ENCODE assay signal across 19 mouse cellular contexts in the genomic region with DNA sequence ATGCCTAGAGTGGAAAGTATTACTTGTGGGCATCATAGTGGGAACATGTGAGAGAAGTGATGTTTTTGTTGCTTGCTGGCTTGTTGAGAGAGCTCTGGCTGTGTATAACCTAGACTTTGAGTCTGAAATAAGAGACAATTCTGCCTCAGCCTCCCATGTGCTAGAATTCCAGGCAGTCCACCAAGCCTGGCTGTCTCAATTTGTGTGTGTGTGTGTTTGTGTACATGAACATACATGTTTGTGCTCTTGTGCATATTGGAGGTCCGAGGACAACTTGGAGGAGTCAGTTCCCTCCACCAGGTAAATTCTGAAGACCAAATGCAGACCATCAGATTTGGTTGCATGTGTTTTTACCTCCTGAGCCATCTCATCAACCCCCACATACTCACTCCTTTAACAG. TPM values are rescaled to one million over a fixed set of nuclear protein-coding genes. Genes with fewer than 3 reads are reported as not detected.
A peak's percentile ranks its signal among the peaks of the same experiment; 100 is the strongest.
DNase-seq lines count a peak whose midpoint lies in the region; ATAC-seq lines count a peak whose summit lies in the region.
"Had no signal": no experiment of that assay in that cellular context is flagged by ENCODE, and none has a peak within 500 bp of the region (broad histone marks: within the 10 kb centered on the region; RNA-seq: fewer than 3 reads in every experiment).

No protein-coding gene starts in this region.

- H3K4me1 ChIP-seq in heart, embryonic 10.5 days: no peaks in the 10 kb centered on the region
- no peaks in the 10 kb centered on the region for H3K4me1 ChIP-seq in midbrain, embryonic 11.5 days (ENCODE audit: control insufficient read depth, insufficient read depth, low read length)
- H3K4me1 ChIP-seq in midbrain, embryonic 16.5 days (ENCODE audit: control insufficient read depth, insufficient read depth, low read length): 0 out of 2 replicates have a peak, but pooled peaks cover 2% of the 10 kb centered on the region

- no peak for ATAC-seq in midbrain, embryonic 11.5 days (ENCODE audit: low FRiP score)
- ATAC-seq in midbrain, embryonic 16.5 days: no peak
- ATAC-seq: activated CD4-positive, CD25-positive, alpha-beta regulatory T cell, adult 4 months; CD4-positive, CD25-positive, alpha-beta regulatory T cell, adult 4 months; Patski had no signal

- no peak overlapping the region for H3K27ac ChIP-seq in heart, embryonic 10.5 days
- no peak overlapping the region for H3K27ac ChIP-seq in midbrain, embryonic 11.5 days (ENCODE audit: low read depth, low read length)
- H3K27ac ChIP-seq in midbrain, embryonic 16.5 days (ENCODE audit: low read length): no peak overlapping the region

- peaks cover 51% of the 10 kb centered on the region for H3K36me3 ChIP-seq in heart, embryonic 10.5 days
- H3K36me3 ChIP-seq in midbrain, embryonic 11.5 days (ENCODE audit: control insufficient read depth, insufficient read depth, low read length): peaks cover 11% of the 10 kb centered on the region; the same call in 1 of the 2 replicates
- peaks cover 3% of the 10 kb centered on the region; the same call in 1 of the 2 replicates for H3K36me3 ChIP-seq in midbrain, embryonic 16.5 days (ENCODE audit: control insufficient read depth, insufficient read depth, low read length)

- H3K4me3 ChIP-seq in heart, embryonic 10.5 days: no peak overlapping the region
- no peak overlapping the region for H3K4me3 ChIP-seq in midbrain, embryonic 11.5 days (ENCODE audit: low read depth, low read length)
- H3K4me3 ChIP-seq in midbrain, embryonic 16.5 days (ENCODE audit: low read depth, low read length): no peak overlapping the region

- 95% methylated on average over 1 of the region's 1 CpGs for WGBS in heart, embryonic 10.5 days
- 93% methylated on average over 1 of the region's 1 CpGs for WGBS in midbrain, embryonic 11.5 days
- 100% methylated on average over 1 of the region's 1 CpGs for WGBS in midbrain, embryonic 16.5 days

- peak; percentile 71 for DNase-seq in heart, adult 11 months
- DNase-seq in heart, embryonic 10.5 days (ENCODE audit: low spot score): no peak
- DNase-seq in midbrain, embryonic 11.5 days (ENCODE audit: low spot score, missing footprints): peak; percentile 80
- DNase-seq: adrenal gland, adult 2 months; adrenal gland, adult 8-10 months; adrenal gland, postnatal 10 days; adrenal gland, postnatal 14 days; adrenal gland, postnatal 25 days; adrenal gland, postnatal 36 days; B cell, adult 2 months; cerebellum, adult 11 months; cerebellum, adult 11-12 months; cerebellum, adult 18-20 months had no signal

- H3K9me3 ChIP-seq in heart, embryonic 10.5 days: no peaks in the 10 kb centered on the region
- H3K9me3 ChIP-seq in midbrain, embryonic 11.5 days (ENCODE audit: control insufficient read depth, low read length): no peaks in the 10 kb centered on the region
- H3K9me3 ChIP-seq in midbrain, embryonic 16.5 days (replicated peaks; ENCODE audit: control insufficient read depth, low read length, poor library complexity, severe bottlenecking): no peaks in the 10 kb centered on the region
- H3K9me3 ChIP-seq: G1E had no signal

- H3K4me2 ChIP-seq in midbrain, embryonic 11.5 days: no peak overlapping the region
- H3K4me2 ChIP-seq in midbrain, embryonic 16.5 days (ENCODE audit: low read length): no peak overlapping the region

- H3K9ac ChIP-seq in midbrain, embryonic 11.5 days (ENCODE audit: low read length): no peak overlapping the region
- no peak overlapping the region for H3K9ac ChIP-seq in midbrain, embryonic 16.5 days (ENCODE audit: low read depth, low read length)

- no peaks in the 10 kb centered on the region for H3K27me3 ChIP-seq in heart, embryonic 10.5 days (ENCODE audit: insufficient read depth, poor library complexity, severe bottlenecking)
- no peaks in the 10 kb centered on the region for H3K27me3 ChIP-seq in midbrain, embryonic 11.5 days (ENCODE audit: control insufficient read depth, insufficient read depth, low read length)
- no peaks in the 10 kb centered on the region for H3K27me3 ChIP-seq in midbrain, embryonic 16.5 days (ENCODE audit: control insufficient read depth, insufficient read depth, low read depth, low read length)
- H3K27me3 ChIP-seq: CH12.LX, Patski had no signal

RNA-seq across cellular contexts. Expression of gene Agrp, which starts 8.0 kb away (rescaled TPM):
- 0.31 and 0.35 TPM in 2 replicates for polyA plus RNA-seq in heart, embryonic 10.5 days (2016; fragmentation: Nextera tagmentation; extraction: Ambion mirVana)
- polyA plus RNA-seq in midbrain, embryonic 11.5 days (2014; fragmentation: Nextera tagmentation; extraction: Ambion mirVana): 0.56 and 0.68 TPM in 2 replicates
- 1.4 TPM in 2 replicates for polyA plus RNA-seq in midbrain, embryonic 16.5 days (2015; fragmentation: Nextera tagmentation; extraction: Ambion mirVana)
- polyA plus RNA-seq: G1E had no signal

RNA-seq across cellular contexts. Expression of gene Ctcf, which starts 8.8 kb away (rescaled TPM):
- 70.3 and 103 TPM in 2 replicates for polyA plus RNA-seq in heart, embryonic 10.5 days (2016; fragmentation: Nextera tagmentation; extraction: Ambion mirVana)
- polyA plus RNA-seq in midbrain, embryonic 11.5 days (2014; fragmentation: Nextera tagmentation; extraction: Ambion mirVana): 112 and 115 TPM in 2 replicates
- 93.8 and 100 TPM in 2 replicates for polyA plus RNA-seq in midbrain, embryonic 16.5 days (2015; fragmentation: Nextera tagmentation; extraction: Ambion mirVana)

RNA-seq across cellular contexts. Expression of gene Ripor1, which starts 40.1 kb away (rescaled TPM):
- polyA plus RNA-seq in heart, embryonic 10.5 days (2016; fragmentation: Nextera tagmentation; extraction: Ambion mirVana): 34.8 and 37.3 TPM in 2 replicates
- 10.5 and 12.9 TPM in 2 replicates for polyA plus RNA-seq in midbrain, embryonic 11.5 days (2014; fragmentation: Nextera tagmentation; extraction: Ambion mirVana)
- 33.8 and 35.2 TPM in 2 replicates for polyA plus RNA-seq in midbrain, embryonic 16.5 days (2015; fragmentation: Nextera tagmentation; extraction: Ambion mirVana)

RNA-seq across cellular contexts. Expression of gene Carmil2, which starts 40.9 kb away (rescaled TPM):
- 0.31 and 0.63 TPM in 2 replicates for polyA plus RNA-seq in heart, embryonic 10.5 days (2016; fragmentation: Nextera tagmentation; extraction: Ambion mirVana)
- 2.1 and 3.3 TPM in 2 replicates for polyA plus RNA-seq in midbrain, embryonic 11.5 days (2014; fragmentation: Nextera tagmentation; extraction: Ambion mirVana)
- polyA plus RNA-seq in midbrain, embryonic 16.5 days (2015; fragmentation: Nextera tagmentation; extraction: Ambion mirVana): 22.9 and 23.0 TPM in 2 replicates

RNA-seq across cellular contexts. Expression of gene Acd, which starts 55.7 kb away (rescaled TPM):
- polyA plus RNA-seq in heart, embryonic 10.5 days (2016; fragmentation: Nextera tagmentation; extraction: Ambion mirVana): 46.6 and 52.9 TPM in 2 replicates
- polyA plus RNA-seq in midbrain, embryonic 11.5 days (2014; fragmentation: Nextera tagmentation; extraction: Ambion mirVana): 63.2 and 66.8 TPM in 2 replicates
- polyA plus RNA-seq in midbrain, embryonic 16.5 days (2015; fragmentation: Nextera tagmentation; extraction: Ambion mirVana): 95.6 and 97.6 TPM in 2 replicates
